Mouse (Mus musculus) midbrain, embryonic 12.5 days (tissue): ENCODE results near the gene Gm28051. TPM values are rescaled to one million over a fixed set of nuclear protein-coding genes. Genes with fewer than 3 reads are reported as not detected.

Source experiments
- ATAC-seq: fragments of 200-750 bp; cut with Nextera tagmentation; 2 replicates; pipeline ENCODE4 v1.8.0; 2017; ENCODE audit warnings: low read depth, moderate TSS enrichment, moderate library complexity; ENCODE audit not compliant: low FRiP score
- H3K27ac ChIP-seq: fragments of 300-500 bp; sonication (generic); replicated peaks from 2 replicates; pipeline ENCODE4 v1.5.1; 2016; ENCODE audit warnings: mild to moderate bottlenecking
- H3K27me3 ChIP-seq: fragments of 300-500 bp; sonication (generic); 2 replicates; pipeline ENCODE4 v1.6.1; 2016; ENCODE audit warnings: mild to moderate bottlenecking
- H3K36me3 ChIP-seq: fragments of 300-500 bp; sonication (generic); 2 replicates; pipeline ENCODE4 v1.6.1; 2016
- H3K4me1 ChIP-seq: fragments of 300-500 bp; sonication (generic); 2 replicates; pipeline ENCODE4 v1.6.1; 2016
- H3K4me2 ChIP-seq: fragments of 300-500 bp; sonication (generic); replicated peaks from 2 replicates; pipeline ENCODE4 v1.6.1; 2016; ENCODE audit warnings: mild to moderate bottlenecking, moderate library complexity
- H3K4me3 ChIP-seq: fragments of 300-500 bp; sonication (generic); 2 replicates; pipeline ENCODE4 v1.5.1; 2016; ENCODE audit warnings: mild to moderate bottlenecking
- H3K9ac ChIP-seq: fragments of 300-500 bp; sonication (generic); replicated peaks from 2 replicates; pipeline ENCODE4 v1.6.1; 2016; ENCODE audit warnings: mild to moderate bottlenecking, moderate library complexity
- H3K9me3 ChIP-seq: fragments of 300-500 bp; sonication (generic); 2 replicates; pipeline ENCODE4 v1.6.1; 2016; ENCODE audit warnings: mild to moderate bottlenecking
- WGBS: fragments of 180-500 bp; shearing (Covaris S2); methylation state at CpG from one replicate; pipeline ENCODE4 v1.1.7; 2016; 5-methylcytosine and 5-hydroxymethylcytosine counted together
- polyA plus RNA-seq: library from polyadenylated mRNA; unstranded; fragments of >200 nt; fragmentation: Nextera tagmentation; extraction: Ambion mirVana; gene quantifications from 2 replicates; pipeline ENCODE4 v1.2.1, GENCODE M21; 2016

Gm28051 gene
- polyA plus RNA-seq, 1 experiment from 2014 or later, result not detected

DNA sequence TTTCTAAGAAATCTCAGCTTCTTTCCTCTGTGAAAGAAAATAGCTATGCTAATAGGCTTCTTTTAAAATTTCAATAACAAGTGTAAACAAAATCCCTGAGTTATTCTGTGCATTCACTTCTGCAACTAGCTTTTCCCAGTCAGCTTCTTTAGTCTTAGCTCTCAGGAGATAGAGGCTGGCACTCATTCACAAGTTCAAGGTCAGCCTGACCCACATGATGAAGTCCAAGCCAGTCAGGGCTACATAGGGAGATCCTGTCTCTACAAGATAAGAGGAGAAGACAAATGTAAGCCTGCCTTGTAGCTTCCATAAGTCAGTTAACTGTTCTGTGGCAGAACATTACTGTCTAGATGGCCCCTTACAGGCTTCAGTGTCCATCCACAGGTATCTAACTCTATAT, 6.1 kb upstream of the Gm28051 start:
- H3K4me2 ChIP-seq, result no peak overlapping the region
- no peak for ATAC-seq
- H3K4me1 ChIP-seq, result peaks cover 11% of the 10 kb centered on the region

DNA sequence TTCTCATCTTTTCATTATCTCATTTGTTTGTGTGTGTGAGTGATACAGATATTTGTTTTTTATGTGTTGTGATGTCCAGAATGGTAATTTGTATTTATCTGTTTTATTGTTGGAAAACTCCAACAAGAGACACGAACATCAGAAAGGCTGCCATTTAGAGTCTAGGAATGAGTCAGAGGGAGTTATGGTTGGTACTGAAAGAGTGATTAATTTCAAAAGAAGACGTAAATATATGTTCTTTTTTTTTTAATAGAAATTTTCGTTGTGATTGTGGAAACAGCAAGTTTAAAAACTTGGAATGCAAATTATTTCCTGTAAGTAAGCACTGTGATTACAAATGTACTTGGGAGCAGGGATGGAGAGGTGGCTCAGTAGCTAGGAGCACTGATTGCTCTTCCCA, 4.1 kb upstream of the Gm28051 start:
- Histone ChIP-seq H3K27ac (no peak overlapping the region), H3K36me3 (peaks cover 33% of the 10 kb centered on the region), H3K27me3 (no peaks in the 10 kb centered on the region), H3K4me3 (no peak overlapping the region), H3K9me3 (no peaks in the 10 kb centered on the region), H3K9ac (no peak overlapping the region), H3K4me2 (no peak overlapping the region), H3K4me1 (peaks cover 18% of the 10 kb centered on the region)
- WGBS, result 93% methylated on average over 3 of the region's 3 CpGs
- ATAC-seq, result no peak

More for the DNA sequence above, 6.1 kb upstream of the Gm28051 start:
- no peak overlapping the region for H3K9ac ChIP-seq
- no peaks in the 10 kb centered on the region for H3K9me3 ChIP-seq
- no peaks in the 10 kb centered on the region for H3K27me3 ChIP-seq
- H3K4me3 ChIP-seq, result no peak overlapping the region
- no peak overlapping the region for H3K27ac ChIP-seq
- H3K36me3 ChIP-seq, result peaks cover 49% of the 10 kb centered on the region

DNA sequence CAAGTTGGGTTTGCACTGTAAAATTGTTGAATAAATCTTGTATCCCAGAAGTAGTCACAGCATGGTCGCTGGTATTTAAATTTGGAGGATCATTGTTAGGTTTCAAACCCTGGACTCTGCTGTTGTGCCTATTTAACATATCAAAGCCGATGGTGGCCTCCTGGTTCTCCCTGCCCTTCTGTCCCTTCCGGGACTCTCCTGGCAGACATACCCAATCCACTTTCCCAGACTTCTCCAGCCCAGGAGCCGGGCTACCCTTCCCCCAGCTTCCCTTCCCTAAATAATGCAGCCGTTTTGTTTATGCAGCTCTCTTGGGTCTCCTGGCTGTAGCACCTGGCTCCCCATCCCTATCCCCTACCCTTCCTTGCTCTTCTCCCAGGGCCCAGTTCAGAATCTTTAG, 1.4 kb upstream of the Gm28051 start:
- H3K27ac ChIP-seq, result no peak overlapping the region
- peak overlapping the region; percentile 80 for H3K9ac ChIP-seq
- H3K9me3 ChIP-seq, result no peaks in the 10 kb centered on the region
- ATAC-seq, result no peak
- peak overlapping the region; percentile 86 for H3K4me3 ChIP-seq
- H3K27me3 ChIP-seq, result no peaks in the 10 kb centered on the region
- peak overlapping the region; percentile 94 for H3K4me2 ChIP-seq
- 2% methylated on average over 5 of the region's 5 CpGs for WGBS
- H3K36me3 ChIP-seq, result peaks cover 18% of the 10 kb centered on the region
- H3K4me1 ChIP-seq, result peaks cover 24% of the 10 kb centered on the region

DNA sequence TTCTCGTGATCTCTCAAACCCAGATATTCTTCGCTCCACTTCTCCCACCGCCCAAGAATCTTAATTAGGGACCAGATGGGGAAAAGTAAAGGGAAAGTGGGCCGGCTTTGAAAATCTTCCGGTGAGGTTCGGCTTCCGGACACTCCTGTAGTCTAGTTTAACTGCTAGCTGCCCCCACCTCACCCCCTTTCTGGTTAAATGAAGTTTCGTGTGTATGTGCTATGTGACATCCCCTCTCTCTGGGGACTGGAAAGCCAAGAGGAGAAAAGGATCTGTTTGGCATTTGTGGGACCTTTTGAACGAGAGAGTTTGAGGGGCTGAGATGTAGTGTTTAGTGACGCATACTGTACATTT, 815 bp upstream of the Gm28051 start, which contains the start of gene Gm20604:
Gene Gm20604 (minus strand): TSS at position 270 of the 354 bp plus-strand sequence.
- H3K4me3 ChIP-seq, result peak within 1 kb of the TSS; percentile 86
- peak within 1 kb of the TSS; percentile 91 for H3K27ac ChIP-seq
- peaks cover 24% of the 10 kb centered on the region for H3K4me1 ChIP-seq
- WGBS, result under 1% methylated on average over 10 of the region's 10 CpGs
- H3K9ac ChIP-seq, result peak within 1 kb of the TSS; percentile 80
- peaks cover 17% of the 10 kb centered on the region for H3K36me3 ChIP-seq
- no peaks in the 10 kb centered on the region for H3K9me3 ChIP-seq
- H3K27me3 ChIP-seq, result no peaks in the 10 kb centered on the region
- no peak for ATAC-seq
- H3K4me2 ChIP-seq, result peak within 1 kb of the TSS; percentile 94

DNA sequence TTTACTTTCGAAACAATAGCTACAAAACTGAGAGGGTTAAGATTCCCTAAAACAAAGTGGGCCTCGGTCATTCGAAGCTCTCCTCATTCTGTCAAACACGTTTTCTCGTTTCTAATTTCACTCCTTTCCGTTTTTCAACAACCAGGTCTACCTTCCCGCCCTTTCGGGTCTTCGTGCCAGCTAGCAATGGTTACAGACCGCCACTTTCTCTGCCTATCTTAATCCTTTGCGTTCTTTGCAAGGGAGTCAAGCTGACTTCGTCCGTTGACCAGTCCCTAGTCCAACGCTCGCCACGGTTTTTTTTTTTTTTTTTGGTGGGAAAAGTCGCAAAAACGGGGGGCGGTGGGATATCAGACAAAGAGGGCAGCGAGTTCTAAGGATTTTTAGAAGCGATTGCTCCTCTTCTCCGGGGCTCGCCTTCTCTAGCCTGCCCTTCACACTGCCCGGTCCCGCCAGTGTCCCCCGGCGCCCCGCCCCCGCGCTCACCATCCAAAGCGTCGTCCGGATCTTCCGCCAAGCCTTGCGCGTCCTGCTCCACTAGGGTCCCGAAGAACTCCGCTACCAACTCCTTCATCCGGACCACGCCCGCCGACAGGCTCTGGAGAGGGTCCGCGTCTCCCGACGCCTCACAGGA, 393 bp downstream of the Gm28051 start:
- Histone ChIP-seq H3K4me1 (peaks cover 24% of the 10 kb centered on the region), H3K9ac (peak overlapping the region; percentile 71), H3K27me3 (no peaks in the 10 kb centered on the region), H3K27ac (peak overlapping the region; percentile 91), H3K9me3 (no peaks in the 10 kb centered on the region), H3K36me3 (peaks cover 9% of the 10 kb centered on the region), H3K4me3 (peak overlapping the region; percentile 86), H3K4me2 (peak overlapping the region; percentile 73)
- 2% methylated on average over 46 of the region's 46 CpGs for WGBS
- peak; percentile 86 for ATAC-seq

DNA sequence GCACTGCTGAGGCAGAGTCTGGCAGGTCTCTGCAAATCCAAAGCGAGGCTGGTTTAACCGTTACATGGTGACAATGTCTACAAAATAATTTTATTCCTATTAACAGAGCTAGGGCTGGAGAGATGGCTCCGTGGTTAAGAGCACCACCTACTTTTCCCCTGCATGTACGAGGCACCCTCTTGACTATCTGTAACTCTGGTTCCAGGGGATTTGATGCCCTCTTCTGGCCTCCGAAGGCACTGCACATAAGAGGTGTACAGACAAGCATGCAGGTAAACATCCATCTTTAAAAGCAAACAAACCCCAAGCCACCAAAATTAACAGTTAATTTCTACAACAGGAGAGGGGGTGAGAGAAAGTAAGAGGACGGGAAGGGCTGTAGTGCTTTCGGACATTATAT, 1.3 kb downstream of the Gm28051 start:
- H3K4me1 ChIP-seq, result peaks cover 24% of the 10 kb centered on the region
- H3K9ac ChIP-seq, result 0 out of 2 replicates have a peak overlapping the region, but pooled peaks have one; percentile 71
- no peaks in the 10 kb centered on the region for H3K27me3 ChIP-seq
- WGBS, result 90% methylated on average over 7 of the region's 7 CpGs
- no peak for ATAC-seq
- peak overlapping the region; percentile 73 for H3K4me2 ChIP-seq
- no peaks in the 10 kb centered on the region for H3K9me3 ChIP-seq
- peak overlapping the region; percentile 86 for H3K4me3 ChIP-seq
- H3K36me3 ChIP-seq, result peaks cover 9% of the 10 kb centered on the region
- no peak overlapping the region for H3K27ac ChIP-seq

DNA sequence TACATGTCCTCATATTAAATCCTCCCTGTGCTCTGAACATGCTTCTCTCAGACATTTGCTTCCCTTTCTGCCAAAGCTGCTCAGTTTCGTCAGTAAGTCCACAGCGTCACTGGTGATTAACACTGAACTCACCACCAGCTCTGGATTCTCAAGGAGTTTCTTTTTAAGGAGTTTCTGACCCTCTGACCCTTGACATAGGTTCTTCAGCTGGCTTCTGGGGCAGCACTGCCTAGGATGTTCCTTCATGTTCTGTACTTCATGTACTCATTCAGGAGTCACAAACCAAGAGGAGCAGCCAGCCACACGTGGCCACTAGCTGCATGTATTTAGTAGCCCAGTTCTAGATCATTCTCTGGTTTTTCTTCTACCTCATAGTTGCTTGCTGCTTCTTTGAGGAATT, 9.3 kb downstream of the Gm28051 start:
- H3K4me2 ChIP-seq, result no peak overlapping the region
- no peak overlapping the region for H3K9ac ChIP-seq
- H3K27ac ChIP-seq, result no peak overlapping the region
- no peaks in the 10 kb centered on the region for H3K27me3 ChIP-seq
- H3K4me3 ChIP-seq, result no peak overlapping the region
- peaks cover 13% of the 10 kb centered on the region for H3K4me1 ChIP-seq
- 89% methylated on average over 3 of the region's 3 CpGs for WGBS
- H3K36me3 ChIP-seq, result peaks cover 12% of the 10 kb centered on the region; the same call in 1 of the 2 replicates
- H3K9me3 ChIP-seq, result no peaks in the 10 kb centered on the region
- ATAC-seq, result no peak

DNA sequence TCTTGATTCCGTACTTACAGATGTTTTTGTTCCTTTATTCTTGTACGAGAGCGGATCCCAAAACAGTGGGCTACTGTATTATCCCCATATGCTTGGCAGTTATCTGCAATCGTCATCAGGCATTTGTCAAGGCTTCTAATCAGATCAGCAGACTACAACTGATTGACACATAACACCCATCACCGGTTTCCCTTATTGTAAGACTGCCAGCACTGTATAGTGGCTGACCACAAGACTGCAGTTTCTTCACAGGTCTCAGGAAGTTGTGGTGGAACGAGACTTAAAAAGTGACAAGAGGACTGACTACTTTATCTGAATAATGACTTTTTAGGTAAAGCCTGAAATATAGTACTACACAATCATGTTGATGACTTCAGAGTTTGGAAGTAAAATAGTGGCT, 12.7 kb downstream of the Gm28051 start:
- H3K4me2 ChIP-seq, result peak overlapping the region; percentile 84

DNA sequence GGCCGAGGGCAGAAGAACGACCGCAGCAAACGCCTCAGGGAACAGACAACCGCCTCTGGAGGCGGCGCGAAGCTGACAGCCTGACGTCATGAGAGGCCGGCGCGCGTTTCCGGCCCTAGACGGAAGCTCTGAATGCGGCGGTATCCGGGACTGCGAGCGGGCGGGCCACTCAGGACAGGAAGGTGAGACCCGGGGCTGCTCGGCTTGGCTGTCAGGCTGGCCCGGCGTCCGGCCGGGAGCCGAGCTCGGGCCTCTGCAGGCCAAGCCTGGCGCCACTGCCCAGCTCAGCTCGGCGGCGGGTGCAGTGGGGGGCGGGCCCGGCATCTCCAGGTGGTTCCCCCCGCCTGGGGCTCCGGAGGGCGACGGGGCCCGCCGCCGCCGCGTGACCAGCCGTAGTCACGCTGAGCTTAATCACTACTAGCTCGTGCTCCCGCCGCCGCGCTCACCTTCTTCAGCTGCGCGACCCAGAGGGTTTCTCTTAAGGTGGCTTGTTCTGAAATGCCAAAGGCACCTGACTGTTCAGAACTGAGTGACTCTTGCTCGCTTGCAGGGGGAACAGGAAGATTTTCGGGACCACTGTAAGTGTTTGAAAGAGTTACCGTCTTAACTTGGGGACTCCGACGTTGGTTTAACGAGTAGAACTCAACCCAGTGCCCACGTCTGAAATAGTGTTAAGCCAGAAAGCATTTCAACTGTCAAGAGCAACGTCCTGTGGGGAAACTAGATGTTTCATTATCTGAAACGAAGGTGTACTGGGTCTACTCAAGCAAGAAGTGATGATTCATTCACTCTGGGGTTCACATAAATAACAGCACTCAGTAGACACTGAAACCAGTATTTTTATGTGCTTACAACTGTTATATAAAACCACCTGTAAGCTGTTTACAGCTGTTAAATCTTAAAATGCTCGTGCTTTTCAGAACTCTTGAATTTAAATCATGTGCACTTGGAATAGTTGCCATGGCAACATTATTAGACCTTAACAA, 13.7 kb downstream of the Gm28051 start, which contains the start of the genes Moap1 and Tmem251:
Gene Moap1 (minus strand): TSS at position 73 of the 986 bp plus-strand sequence.
Gene Tmem251 (plus strand): TSS at position 174 of the 986 bp plus-strand sequence.
- WGBS, result under 1% methylated on average over 63 of the region's 63 CpGs
- Histone ChIP-seq H3K4me2 (peak within 1 kb of the TSS; percentile 84), H3K4me1 (peaks cover 24% of the 10 kb centered on the region), H3K9ac (peak within 1 kb of the TSS; percentile 87), H3K27me3 (no peaks in the 10 kb centered on the region), H3K9me3 (no peaks in the 10 kb centered on the region), H3K27ac (peak within 1 kb of the TSS; percentile 93), H3K36me3 (peaks cover 11% of the 10 kb centered on the region), H3K4me3 (peak within 1 kb of the TSS; percentile 86)
- peak; percentile 97 for ATAC-seq

More for the DNA sequence above, 12.7 kb downstream of the Gm28051 start:
- no peak overlapping the region for H3K27ac ChIP-seq
- ATAC-seq, result no peak
- H3K4me1 ChIP-seq, result peaks cover 24% of the 10 kb centered on the region
- H3K9me3 ChIP-seq, result no peaks in the 10 kb centered on the region
- 68% methylated on average over 6 of the region's 6 CpGs for WGBS
- H3K27me3 ChIP-seq, result no peaks in the 10 kb centered on the region
- no peak overlapping the region for H3K9ac ChIP-seq
- H3K36me3 ChIP-seq, result peaks cover 17% of the 10 kb centered on the region
- peak overlapping the region; percentile 86; the same call in 1 of the 2 replicates for H3K4me3 ChIP-seq

DNA sequence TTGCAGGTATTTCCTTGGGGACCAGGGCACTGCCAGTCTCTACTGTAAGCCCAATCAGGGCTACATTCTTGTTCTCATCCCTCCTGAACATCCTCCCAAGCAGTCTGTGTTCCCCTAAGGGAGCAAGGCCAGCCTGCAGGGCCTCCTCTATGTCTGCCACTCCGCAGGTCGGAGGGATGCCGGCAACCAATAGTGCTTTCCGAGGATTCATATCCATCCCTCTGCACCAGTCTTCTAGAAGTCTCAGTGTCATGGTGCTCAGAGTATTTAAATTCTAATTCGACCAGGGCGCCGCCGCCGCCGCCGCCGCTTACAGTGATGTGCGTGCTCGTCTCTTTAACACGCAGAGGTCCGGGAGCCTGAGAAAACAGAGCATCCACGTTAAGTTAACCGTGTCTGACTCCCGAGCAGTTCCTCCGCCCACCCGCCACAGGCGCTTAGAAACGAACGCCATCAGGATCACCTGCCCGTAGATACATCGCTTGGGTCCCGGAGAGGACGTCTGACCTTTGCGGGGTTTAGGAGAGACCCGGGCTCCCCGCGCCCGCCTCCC, 14.5 kb downstream of the Gm28051 start:
- Histone ChIP-seq H3K4me1 (peaks cover 24% of the 10 kb centered on the region), H3K36me3 (peaks cover 6% of the 10 kb centered on the region), H3K4me3 (peak overlapping the region; percentile 86), H3K9ac (peak overlapping the region; percentile 87), H3K9me3 (no peaks in the 10 kb centered on the region), H3K27ac (peak overlapping the region; percentile 93), H3K4me2 (peak overlapping the region; percentile 84), H3K27me3 (no peaks in the 10 kb centered on the region)
- peak; percentile 72 for ATAC-seq
- WGBS, result under 1% methylated on average over 33 of the region's 33 CpGs

DNA sequence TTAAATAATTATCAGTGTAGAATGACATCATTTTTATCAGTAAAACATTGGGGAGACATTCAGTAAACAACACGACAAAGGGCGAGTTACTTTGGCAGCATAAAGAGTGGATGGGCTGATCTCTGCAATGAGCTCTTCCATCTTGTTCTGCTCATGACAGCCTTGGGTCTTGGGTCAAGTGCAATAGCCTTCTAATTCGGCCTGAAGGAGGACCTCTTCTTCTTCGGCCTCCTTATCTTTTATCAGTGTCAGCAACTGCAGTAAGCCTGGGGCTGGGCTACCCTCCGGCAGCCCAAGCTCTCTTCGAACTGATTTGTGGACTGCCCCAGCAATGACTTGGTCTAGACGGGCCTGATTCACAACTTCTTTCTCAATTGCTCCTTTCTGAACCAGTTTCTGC, 15.5 kb downstream of the Gm28051 start:
- Histone ChIP-seq H3K4me3 (no peak overlapping the region), H3K36me3 (peaks cover 6% of the 10 kb centered on the region; the same call in 1 of the 2 replicates), H3K4me2 (peak overlapping the region; percentile 84; the same call in 1 of the 2 replicates), H3K9me3 (no peaks in the 10 kb centered on the region), H3K4me1 (peaks cover 24% of the 10 kb centered on the region), H3K27ac (no peak overlapping the region), H3K27me3 (no peaks in the 10 kb centered on the region), H3K9ac (no peak overlapping the region)
- ATAC-seq, result no peak
- 90% methylated on average over 7 of the region's 7 CpGs for WGBS
